Mouse (Mus musculus) cerebellum, adult 8-10 months (tissue): ENCODE data around the gene Irf8.
"Not testable (repeated sequence)": the region's sequence is repeated elsewhere in the genome, so short reads cannot be mapped to it uniquely, and the experiment has no call there.

Experiments
- DNase-seq: peaks from one replicate; pipeline ENCODE4 v3.0.0; 2022

Gene Irf8

DNA sequence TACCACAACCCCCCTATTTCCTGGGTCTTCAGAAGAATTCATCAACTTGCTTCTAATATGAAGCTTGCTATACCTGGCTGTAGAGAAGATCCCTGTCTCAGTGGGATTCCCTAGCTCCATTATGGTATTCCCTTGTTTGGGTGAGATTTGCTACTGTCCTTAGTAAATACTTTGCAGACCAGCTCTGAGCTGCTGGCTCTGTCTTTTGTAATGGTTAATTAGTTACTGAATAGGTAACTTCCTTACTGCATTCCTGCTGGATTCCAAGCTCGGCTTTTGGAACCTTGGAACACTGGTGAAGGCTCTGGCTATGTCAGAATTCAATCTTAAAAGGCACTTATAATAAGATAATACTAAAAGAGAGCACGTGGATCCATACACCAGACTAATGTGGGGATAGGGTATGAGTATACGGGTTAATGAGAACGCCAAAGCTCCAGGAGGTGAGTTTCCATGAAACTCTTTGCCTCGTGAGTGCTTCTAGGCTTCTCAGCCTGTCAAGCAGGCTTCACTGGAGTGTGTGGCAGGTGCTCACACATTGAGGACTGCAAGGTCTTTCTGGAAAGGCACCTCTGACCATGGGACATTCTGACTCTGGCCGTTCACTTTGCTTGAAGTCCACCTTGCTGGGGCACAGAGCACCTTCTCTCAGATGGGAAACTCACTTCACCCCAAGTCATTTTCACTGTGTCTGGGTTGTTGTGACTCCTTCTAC lies 67.7 kb downstream of the Irf8 start:
- DNase-seq, result not testable (repeated sequence)

DNA sequence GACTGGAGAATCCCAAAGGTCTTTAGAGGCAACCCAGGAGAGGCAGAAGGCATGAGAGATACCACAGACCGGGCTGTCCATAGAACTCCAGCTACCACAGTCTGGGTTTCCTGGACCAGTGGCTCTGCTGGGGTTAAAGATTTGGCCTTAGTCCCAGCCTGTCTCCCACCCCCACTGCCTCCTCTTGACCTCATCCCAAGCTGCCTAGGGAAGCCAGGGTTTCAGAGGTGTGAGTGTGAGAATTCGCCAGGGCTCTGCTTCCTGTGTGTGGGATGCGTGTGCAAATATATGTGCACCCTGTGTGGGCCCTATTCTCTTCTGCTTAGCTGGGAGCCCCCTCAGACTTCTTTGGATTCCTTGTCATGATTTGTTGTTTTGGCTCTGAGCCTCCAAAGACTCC lies 68.6 kb downstream of the Irf8 start:
- no peak for DNase-seq
